Mouse (Mus musculus) spleen, postnatal 4 days (tissue): ENCODE results near the gene Olfr592.
"Not testable (repeated sequence)": the region's sequence is repeated elsewhere in the genome, so short reads cannot be mapped to it uniquely, and the experiment has no call there.

Experiments used
- DNase-seq, 2 experiments: peaks; one replicate each; pipeline ENCODE4 v3.0.0; 2022; ENCODE audit warnings: low spot score in 2 of 2

Gene Olfr592

GRCm38 (mm10) chr7:103184503-103184902 is at the start of gene Olfr592:
TSS of gene Olfr592 (plus strand) at chr7:103184803.
- DNase-seq: not testable (repeated sequence)

- DNase-seq: no peak
These were observed 44.0 kb upstream of the Olfr592 start, which contains the start of gene Olfr588-ps1 for GRCm38 (mm10) chr7:103140579-103140978. TSS of gene Olfr588-ps1 (plus strand) at chr7:103140879.

- DNase-seq: no peak
These were observed 28.3 kb upstream of the Olfr592 start, which contains the start of gene Olfr589 for GRCm38 (mm10) chr7:103156256-103156655. TSS of gene Olfr589 (minus strand) at chr7:103156356.

GRCm38 (mm10) chr7:103169697-103170096 is 14.9 kb upstream of the Olfr592 start:
- no peak for DNase-seq

- no peak for DNase-seq
These were observed 6.4 kb upstream of the Olfr592 start, which contains the start of gene Olfr591 for GRCm38 (mm10) chr7:103178240-103178639. TSS of gene Olfr591 (minus strand) at chr7:103178340.

- DNase-seq: no peak
These were observed 27.0 kb downstream of the Olfr592 start, which contains the start of gene Olfr593 for GRCm38 (mm10) chr7:103211562-103211961. TSS of gene Olfr593 (plus strand) at chr7:103211862.

- DNase-seq: not testable (repeated sequence)
These were observed 27.4 kb downstream of the Olfr592 start for GRCm38 (mm10) chr7:103212050-103212449.

- no peak for DNase-seq
These were observed 32.1 kb downstream of the Olfr592 start, which contains the start of gene Olfr594 for GRCm38 (mm10) chr7:103216696-103217095. TSS of gene Olfr594 (plus strand) at chr7:103216996.
